Mouse (Mus musculus) layer of hippocampus, adult 9-10 months (tissue): ENCODE results near the gene Borcs5.

Experiments used
- DNase-seq: peaks from one replicate; pipeline ENCODE4 v3.0.0; 2022; ENCODE audit warnings: low spot score

Gene Borcs5

GRCm38 (mm10) chr6:134717886-134718667, 78.8 kb downstream of the Borcs5 start:
- DNase-seq = no peak

DNA sequence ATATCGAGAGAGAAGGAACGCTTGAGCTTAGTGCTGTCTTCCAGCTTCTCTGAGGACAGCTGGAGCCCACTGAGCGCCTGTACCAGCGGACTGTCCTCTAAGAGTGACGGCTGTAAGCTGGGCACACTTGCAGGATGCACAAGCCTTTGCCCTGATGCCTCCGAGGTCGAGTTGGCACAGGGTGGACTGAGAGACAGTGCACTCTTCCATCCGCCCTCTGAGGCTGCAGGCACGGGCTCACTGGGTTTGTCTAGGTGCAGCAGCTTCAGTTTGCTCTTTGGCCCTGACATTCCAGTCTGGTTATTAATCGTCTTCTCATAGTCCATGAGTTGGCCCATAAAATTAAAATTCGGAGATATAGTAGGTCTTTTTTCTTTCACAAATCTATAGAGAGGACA, 79.4 kb downstream of the Borcs5 start:
- DNase-seq = no peak

GRCm38 (mm10) chr6:134719156-134719555, 79.8 kb downstream of the Borcs5 start:
- no peak for DNase-seq

- no peak for DNase-seq
These were observed 80.8 kb downstream of the Borcs5 start for GRCm38 (mm10) chr6:134720150-134720549.

GRCm38 (mm10) chr6:134721729-134722269, 82.5 kb downstream of the Borcs5 start:
- no peak for DNase-seq

GRCm38 (mm10) chr6:134722906-134723305, 83.6 kb downstream of the Borcs5 start:
- no peak for DNase-seq

DNA sequence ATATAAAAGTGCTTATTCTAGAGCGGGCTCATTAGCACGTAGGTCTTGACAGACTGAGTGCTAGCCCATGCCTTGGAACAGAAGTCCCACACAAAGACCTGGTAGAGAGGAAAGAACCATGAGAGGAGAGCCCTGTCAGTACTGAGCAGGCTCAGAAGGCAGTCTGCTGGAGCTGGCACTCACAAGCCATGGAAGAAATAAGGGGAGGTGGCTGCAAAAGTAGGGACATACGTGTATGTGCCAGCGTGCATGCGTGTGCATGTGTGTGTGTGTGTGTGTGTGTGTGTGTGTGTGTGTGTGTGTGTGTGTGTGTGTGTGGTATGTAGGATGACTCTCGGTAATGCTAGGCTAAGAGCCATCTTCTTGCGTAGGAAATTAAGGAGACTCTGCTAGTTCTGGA, 84.0 kb downstream of the Borcs5 start:
- DNase-seq = no peak

GRCm38 (mm10) chr6:134723833-134724553, 84.7 kb downstream of the Borcs5 start:
- DNase-seq = no peak

DNA sequence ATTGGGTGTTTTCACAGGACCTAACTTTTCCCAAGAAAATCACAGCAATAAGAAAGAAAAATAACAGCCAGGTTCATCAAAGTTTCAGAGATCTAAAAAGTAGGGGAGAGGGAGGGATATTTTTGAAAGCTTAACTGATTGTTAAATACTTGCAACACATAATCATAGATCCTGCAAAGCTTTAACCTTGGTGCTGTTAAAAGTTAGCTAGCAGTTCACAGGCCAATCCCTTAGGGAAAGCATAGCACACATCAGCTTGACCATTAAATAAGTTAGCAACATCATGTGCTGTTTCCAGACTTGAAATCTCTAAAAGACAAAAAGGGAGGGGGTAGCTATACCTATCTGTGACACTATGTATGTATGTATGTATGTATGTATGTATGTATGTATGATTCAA, 86.1 kb downstream of the Borcs5 start:
- no peak for DNase-seq

DNA sequence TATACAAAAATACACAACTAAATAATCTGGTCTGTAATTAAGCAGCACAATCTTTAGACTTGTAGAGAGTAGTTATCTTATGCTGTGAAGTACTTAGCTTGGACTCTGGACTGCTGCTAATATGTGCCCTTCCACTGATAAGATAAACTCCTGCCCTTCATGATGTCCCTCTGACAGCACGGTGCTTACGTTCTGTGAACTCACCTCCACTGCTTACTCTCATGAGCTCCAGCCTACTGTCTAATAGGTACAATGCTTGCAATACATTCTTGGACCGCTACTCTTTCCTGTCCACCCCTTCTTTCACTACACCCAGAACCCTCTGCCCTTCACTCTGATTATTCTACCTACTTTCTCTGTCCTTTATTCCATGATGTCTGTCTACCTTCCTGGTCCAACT, 91.7 kb downstream of the Borcs5 start:
- DNase-seq = no peak

DNA sequence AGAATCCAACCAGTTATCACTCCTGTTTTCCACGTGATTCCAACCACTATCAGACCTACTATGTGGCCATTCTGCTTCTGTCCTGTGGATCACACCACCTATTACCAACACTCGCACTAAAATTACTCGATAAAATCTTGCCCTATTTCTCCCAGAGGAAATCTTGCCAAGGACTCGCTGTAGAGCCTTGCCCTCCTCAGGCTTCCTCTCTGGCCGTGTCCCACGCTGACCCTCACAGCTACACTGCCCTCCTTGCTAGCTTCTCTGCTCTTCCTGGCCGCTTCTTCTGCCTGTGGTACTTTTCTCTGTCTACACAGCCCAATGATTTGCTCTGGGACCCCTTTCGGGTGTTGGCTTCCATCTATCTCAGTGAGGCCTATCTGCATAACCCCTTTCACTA, 93.5 kb downstream of the Borcs5 start:
- DNase-seq = no peak

DNA sequence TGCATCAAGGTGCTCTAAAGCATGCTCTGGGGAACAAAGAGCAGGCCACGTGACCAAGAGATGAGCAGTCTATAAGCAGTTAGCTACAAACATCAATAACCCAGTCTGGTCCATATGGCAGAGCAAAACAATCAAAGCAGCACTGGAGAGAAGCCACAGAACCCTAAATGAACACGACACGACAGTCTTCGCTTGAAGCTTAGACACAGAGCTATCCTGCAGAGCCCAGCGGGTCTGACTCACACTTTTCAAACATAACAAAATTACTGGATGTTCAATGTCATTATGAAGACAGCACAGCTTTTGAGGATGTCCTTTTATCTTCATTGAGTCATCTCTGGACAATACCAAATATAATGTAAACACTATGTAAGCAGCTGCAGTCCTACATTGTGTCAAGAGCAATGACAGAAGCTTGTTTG, 94.5 kb downstream of the Borcs5 start:
- no peak for DNase-seq

DNA sequence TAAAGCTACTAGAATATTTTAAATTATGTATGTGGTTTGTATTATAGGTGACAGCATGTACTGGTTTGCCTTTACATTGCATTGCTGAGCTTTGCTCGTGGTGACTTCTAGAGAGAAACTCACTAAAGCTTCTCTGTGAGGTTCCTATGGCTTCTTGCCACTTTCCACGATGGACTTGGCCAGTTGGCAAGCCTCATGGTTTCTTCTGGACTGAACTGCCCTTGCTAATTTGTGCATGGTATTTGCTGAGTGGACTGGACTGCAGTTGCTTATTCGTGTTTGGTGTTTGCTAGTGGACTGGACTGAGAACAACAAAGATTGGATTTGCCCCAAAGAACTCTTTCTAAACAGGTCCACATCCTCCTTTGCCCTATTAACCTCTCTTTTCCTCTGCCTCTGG, 97.5 kb downstream of the Borcs5 start:
- DNase-seq = no peak

- no peak for DNase-seq
These were observed 104.3 kb downstream of the Borcs5 start for GRCm38 (mm10) chr6:134743568-134743967.

- no peak for DNase-seq
These were observed 106.6 kb downstream of the Borcs5 start for GRCm38 (mm10) chr6:134745876-134746275.

- no peak for DNase-seq
These were observed 108.8 kb downstream of the Borcs5 start for GRCm38 (mm10) chr6:134748126-134748525.

DNA sequence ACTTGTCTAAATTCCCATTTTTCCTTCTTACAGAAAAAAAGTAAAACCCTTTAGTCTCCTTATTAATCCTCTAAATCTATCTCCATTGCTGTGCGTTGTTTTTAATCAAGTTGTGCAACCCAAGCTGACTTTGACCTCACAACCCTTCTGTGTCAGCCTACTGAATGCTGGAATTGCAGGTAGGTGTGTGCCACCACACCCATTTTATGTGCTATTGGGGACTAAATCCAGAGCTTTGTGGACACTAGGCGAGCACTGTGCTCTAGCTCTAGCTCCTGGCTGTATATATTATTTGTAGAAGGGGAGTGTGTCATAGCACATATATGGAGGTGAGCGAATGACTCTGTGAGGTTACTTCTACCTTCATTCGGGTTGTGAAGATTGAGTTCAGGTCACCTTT, 111.8 kb downstream of the Borcs5 start:
- no peak for DNase-seq

- DNase-seq = no peak
These were observed 112.8 kb downstream of the Borcs5 start for GRCm38 (mm10) chr6:134751883-134752647.

DNA sequence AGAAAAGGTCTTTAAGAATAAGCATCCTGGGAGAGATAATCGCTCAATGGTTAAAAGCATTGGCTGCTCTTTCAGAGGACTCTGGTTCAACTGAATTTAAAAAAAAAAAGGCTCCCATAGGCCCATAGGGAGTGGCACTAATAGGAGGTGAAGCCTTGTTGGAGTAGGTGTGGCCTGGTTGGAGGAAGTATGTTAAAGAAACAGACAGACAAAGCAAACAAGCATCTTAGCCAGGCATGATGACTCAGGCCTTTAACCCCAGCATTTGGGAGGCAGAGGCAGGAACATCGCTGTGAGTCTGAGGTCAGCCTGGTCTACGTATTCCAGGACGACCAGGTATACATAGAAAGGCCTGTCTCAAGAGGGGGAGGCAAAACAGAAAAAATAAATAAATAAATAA, 114.1 kb downstream of the Borcs5 start:
- DNase-seq = no peak

DNA sequence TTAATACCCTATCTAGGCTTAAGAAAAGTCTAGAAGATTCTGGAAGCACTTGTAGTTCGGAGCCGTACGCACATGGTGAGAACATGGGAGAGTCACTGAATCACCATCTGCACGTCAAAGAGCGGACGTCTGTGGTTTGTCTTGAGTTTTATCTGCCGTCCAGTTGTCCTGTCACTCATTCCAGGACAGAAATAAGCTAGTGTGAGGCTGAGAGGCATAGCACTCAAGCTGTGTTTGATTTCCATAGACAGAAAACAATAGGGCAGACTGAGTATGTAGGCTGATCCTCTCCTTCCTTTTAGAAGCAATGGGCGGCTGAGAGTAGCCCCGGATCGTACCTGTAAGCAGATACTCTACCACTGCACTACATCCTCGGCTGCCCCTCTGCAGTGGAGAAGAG, 114.5 kb downstream of the Borcs5 start:
- DNase-seq = no peak

GRCm38 (mm10) chr6:134756058-134756457, 116.7 kb downstream of the Borcs5 start:
- DNase-seq = no peak
